Mouse (Mus musculus): ENCODE measurements around the gene Serf1. TPM values are rescaled to one million over a fixed set of nuclear protein-coding genes. Genes with fewer than 3 reads are reported as not detected.

The Serf1 gene
- total RNA-seq, 1 experiment from 2014 or later = not detected

Other genes with a start within 250 kb of the Serf1 start
- gene Cartpt, start 206.9 kb upstream of the Serf1 start, total RNA-seq (2017) = not detected in 3 replicates
- 20.6 to 46.9 TPM (median 27.7 TPM) in 3 replicates for gene Mccc2, start 92.4 kb upstream of the Serf1 start, total RNA-seq (2017)
- gene Bdp1, start 3.9 kb upstream of the Serf1 start, total RNA-seq (2017) = 51.2 to 111 TPM (median 57.1 TPM) in 3 replicates
- gene Smn1, start 16.8 kb downstream of the Serf1 start, total RNA-seq (2017) = 31.8 to 46.9 TPM (median 41.1 TPM) in 3 replicates
- 90.1 to 116 TPM (median 91.1 TPM) in 3 replicates for gene Naip2, start 94.1 kb downstream of the Serf1 start, total RNA-seq (2017)
- gene Naip5, start 138.3 kb downstream of the Serf1 start, total RNA-seq (2017) = 103 to 115 TPM (median 107 TPM) in 3 replicates
- gene Naip6, start 209.7 kb downstream of the Serf1 start, total RNA-seq (2017) = 73.6 to 76.8 TPM (median 74.1 TPM) in 3 replicates

Data from monocyte, adult 5-6 weeks (primary cell).